Mouse (Mus musculus): ENCODE measurements around the gene Kcnab1.

Kcnab1 gene

DNA sequence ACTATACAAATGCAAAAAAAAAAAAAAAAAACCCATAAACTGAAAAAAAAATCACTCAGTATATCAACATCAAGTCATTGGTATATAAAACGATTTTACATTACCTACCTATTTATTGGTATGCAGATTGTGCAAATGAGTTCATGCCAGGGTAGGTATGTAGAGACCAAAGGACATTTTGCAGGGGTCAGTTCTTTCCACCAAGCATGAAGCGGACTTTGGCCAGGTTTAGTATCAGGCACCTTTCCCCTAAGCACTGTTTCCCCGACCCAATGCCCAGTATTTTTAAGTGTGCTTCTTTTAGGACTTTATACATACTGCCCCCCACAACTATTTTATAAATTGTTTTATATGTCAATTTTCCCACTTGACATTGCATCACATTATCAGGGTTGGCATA lies 310.5 kb downstream of the Kcnab1 start:
- in situ Hi-C loops (cut with MboI, MseI) = no loop called here
